Mouse (Mus musculus) spleen, adult 2 months (tissue): ENCODE measurements around the gene Snurf. TPM values are rescaled to one million over a fixed set of nuclear protein-coding genes. Genes with fewer than 3 reads are reported as not detected.

Experiments
- DNase-seq, 2 experiments: peaks; one replicate each; pipeline versions ENCODE4 v3.0.0 to v3.0.0-alpha.2; 2012 to 2021; ENCODE audit warnings: low spot score in 2 of 2, low read depth in 1 of 2
- H3K27ac ChIP-seq: fragments of 200-500 bp; 2 replicates; pipeline ENCODE4 v1.5.1; 2012; ENCODE audit warnings: low read length, inconsistent platforms; ENCODE audit not compliant: insufficient read depth
- H3K27me3 ChIP-seq: fragments of 200-500 bp; 2 replicates; pipeline ENCODE4 v1.6.1; 2012; ENCODE audit warnings: mild to moderate bottlenecking, moderate library complexity, low read length, inconsistent platforms; ENCODE audit not compliant: control insufficient read depth, insufficient read depth
- H3K36me3 ChIP-seq: fragments of 200-500 bp; 2 replicates; pipeline ENCODE4 v1.6.1; 2012; ENCODE audit warnings: mild to moderate bottlenecking, low read length, inconsistent platforms; ENCODE audit not compliant: control insufficient read depth, insufficient read depth
- H3K4me1 ChIP-seq: fragments of 200-500 bp; 2 replicates; pipeline ENCODE4 v1.6.1; 2011; ENCODE audit warnings: inconsistent platforms; ENCODE audit not compliant: control insufficient read depth, insufficient read depth, insufficient read length
- H3K4me3 ChIP-seq: fragments of 200-500 bp; 2 replicates; pipeline ENCODE4 v1.5.1; 2011; ENCODE audit warnings: mild to moderate bottlenecking, inconsistent platforms; ENCODE audit not compliant: insufficient read depth, insufficient read length; ENCODE audit errors: extremely low read depth
- CTCF ChIP-seq: fragments of 200-500 bp; IDR thresholded peaks from 2 replicates; pipeline ENCODE4 v1.5.1; 2011; ENCODE audit warnings: mild to moderate bottlenecking, inconsistent platforms; ENCODE audit not compliant: insufficient read depth, insufficient read length, insufficient replicate concordance; ENCODE audit errors: extremely low read depth
- POLR2A ChIP-seq: fragments of 200-500 bp; IDR thresholded peaks from 2 replicates; pipeline ENCODE4 v1.6.1; 2011; ENCODE audit warnings: low read depth, low read length, inconsistent platforms
- WGBS: fragments of 180-500 bp; shearing (Covaris S2); methylation state at CpG from one replicate; pipeline ENCODE4 v1.1.7; 2018; 5-methylcytosine and 5-hydroxymethylcytosine counted together
- polyA plus RNA-seq: library from polyadenylated mRNA; depleted of rRNA; stranded (reverse); fragments of >200 nt; gene quantifications from 2 replicates; pipeline ENCODE4 v1.2.3, GENCODE M21; 2012; rRNA removed

Snurf gene
- polyA plus RNA-seq, result not detected in 2 replicates

DNA sequence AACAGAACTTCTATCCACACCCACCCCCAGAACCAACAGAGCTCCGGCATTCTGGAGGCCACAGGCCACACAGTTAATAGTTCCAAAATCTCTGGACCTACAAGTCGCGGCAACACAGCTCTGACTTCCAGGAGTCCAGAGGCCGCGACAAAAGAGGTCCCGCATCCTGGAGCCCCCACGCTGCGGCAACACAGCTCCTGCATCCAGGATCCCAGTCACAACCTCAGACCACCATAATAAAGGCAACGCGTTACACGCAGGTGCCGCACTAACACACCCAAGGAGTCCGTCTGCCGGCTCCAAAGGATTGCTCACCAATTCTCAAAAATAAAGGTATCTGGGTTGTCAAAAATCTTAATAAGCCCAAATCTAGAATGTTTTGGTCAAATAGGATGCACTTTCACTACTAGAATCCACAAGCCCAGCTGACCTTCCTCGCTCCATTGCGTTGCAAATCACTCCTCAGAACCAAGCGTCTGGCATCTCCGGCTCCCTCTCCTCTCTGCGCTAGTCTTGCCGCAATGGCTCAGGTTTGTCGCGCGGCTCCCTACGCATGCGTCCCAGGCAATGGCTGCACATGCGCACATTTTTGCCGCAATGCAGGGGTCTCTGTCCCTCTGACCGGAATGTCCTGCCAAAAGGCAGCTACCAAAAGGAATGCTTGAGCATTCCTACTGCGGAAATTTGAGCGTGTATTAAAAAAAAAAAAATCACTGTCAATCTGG, at the start of gene Snurf, which contains the start of gene Gm38393:
Gene Snurf, minus strand, starts transcription at position 444 of the 725 bp plus-strand sequence.
Gene Gm38393, minus strand, starts transcription at position 459 of the 725 bp plus-strand sequence.
- Histone ChIP-seq H3K4me1 (no peaks in the 10 kb centered on the region), H3K27ac (no peak within 1 kb of the TSS), H3K4me3 (peak within 1 kb of the TSS; percentile 30), H3K36me3 (no peaks in the 10 kb centered on the region), H3K27me3 (no peaks in the 10 kb centered on the region)
- no peak for TF ChIP-seq POLR2A
- no peak for TF ChIP-seq CTCF
- WGBS, result 54% methylated on average over 30 of the region's 30 CpGs
- DNase-seq, result peak in 1 of 2 experiments; percentile 4

DNA sequence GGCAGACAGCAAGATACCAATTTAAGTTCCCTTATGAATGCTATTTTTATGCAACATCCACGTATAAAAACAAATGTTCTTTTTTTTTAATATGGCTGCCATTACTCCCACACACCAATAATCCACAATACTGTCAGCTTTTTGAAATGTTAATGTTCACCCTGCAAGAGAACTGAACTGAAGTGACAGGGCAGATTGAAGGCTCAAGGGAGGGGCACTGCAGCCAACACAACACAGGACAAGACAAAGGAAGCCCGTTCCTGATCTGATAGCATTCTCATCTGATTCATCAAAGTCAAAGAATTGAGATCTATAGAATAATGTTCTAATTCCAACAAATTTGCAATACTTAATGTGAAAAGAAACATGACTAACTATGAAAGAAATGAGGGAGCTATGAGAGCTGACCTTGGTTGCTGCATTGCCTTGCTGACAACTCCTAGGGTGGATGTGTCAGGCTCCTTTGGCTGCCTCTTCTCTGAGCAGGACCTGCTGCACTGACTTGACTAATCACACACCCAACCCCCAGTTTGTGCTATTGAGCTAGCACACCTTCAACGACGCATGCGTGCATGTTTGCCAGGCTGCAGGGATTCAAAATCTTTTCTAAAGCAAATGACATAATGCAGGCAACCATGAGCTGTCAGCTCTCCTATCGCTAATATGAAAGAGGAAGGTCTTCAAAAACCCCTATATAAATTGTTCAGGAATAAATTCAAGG, 42.8 kb upstream of the Snurf start:
- WGBS, result 77% methylated on average over 6 of the region's 6 CpGs
- no peaks in the 10 kb centered on the region for H3K27me3 ChIP-seq
- H3K4me3 ChIP-seq, result no peak overlapping the region
- no peak overlapping the region for H3K27ac ChIP-seq
- no peak for TF ChIP-seq CTCF
- TF ChIP-seq POLR2A, result no peak
- no peaks in the 10 kb centered on the region for H3K36me3 ChIP-seq
- no peaks in the 10 kb centered on the region for H3K4me1 ChIP-seq
- no peak for DNase-seq

DNA sequence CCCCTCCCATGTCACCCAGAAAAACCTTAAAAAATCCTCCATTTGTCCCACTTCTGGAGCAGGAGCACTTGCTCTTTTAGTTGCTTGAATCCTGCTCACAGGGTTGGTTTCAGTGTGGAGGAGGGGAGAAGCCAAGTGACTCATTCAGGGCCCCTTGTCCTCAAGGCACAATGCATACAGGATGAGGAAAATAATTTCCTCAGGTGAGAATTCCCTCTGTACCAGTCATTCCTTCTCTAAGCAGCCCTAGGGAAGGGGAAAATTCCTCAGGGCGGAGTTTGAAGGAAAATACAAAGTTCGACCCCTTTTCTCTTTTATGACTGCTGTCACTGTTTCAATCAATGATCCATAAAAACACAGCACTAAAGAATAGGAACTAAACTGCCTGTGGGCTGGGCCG, 8.3 kb upstream of the Snurf start:
- Histone ChIP-seq H3K4me3 (no peak overlapping the region), H3K4me1 (no peaks in the 10 kb centered on the region), H3K36me3 (no peaks in the 10 kb centered on the region), H3K27me3 (no peaks in the 10 kb centered on the region), H3K27ac (no peak overlapping the region)
- no peak for DNase-seq
- WGBS, result 64% methylated on average over 3 of the region's 3 CpGs
- TF ChIP-seq CTCF, result no peak
- no peak for TF ChIP-seq POLR2A

GRCm38 (mm10) chr7:60007727-60008360, 3.0 kb upstream of the Snurf start:
- H3K4me1 ChIP-seq, result no peaks in the 10 kb centered on the region
- H3K27ac ChIP-seq, result no peak overlapping the region
- no peak for DNase-seq
- TF ChIP-seq POLR2A, result no peak
- no peaks in the 10 kb centered on the region for H3K27me3 ChIP-seq
- H3K36me3 ChIP-seq, result no peaks in the 10 kb centered on the region
- no peak overlapping the region for H3K4me3 ChIP-seq
- 49% methylated on average over 3 of the region's 3 CpGs for whole genome bisulfite sequencing

DNA sequence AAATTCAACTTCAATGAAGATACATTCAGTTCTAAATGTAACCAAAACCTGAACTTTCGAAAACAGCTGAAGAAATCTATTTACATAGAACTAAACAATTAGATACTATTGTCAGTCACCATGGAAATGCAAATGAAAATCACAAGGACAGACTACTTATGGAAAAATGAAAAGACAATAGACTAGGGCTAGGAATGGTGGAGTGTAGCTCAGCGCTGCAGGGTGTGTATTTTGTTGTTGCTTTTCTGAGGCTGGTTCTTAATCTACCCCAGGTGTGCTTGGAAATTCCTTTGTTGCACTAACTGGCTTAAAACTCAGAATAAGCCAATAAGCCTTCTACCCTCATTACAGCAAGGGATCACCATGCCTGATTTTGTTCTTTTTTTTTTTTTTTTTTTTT, 1.4 kb upstream of the Snurf start:
- no peak overlapping the region for H3K27ac ChIP-seq
- no peak overlapping the region for H3K4me3 ChIP-seq
- H3K36me3 ChIP-seq, result no peaks in the 10 kb centered on the region
- H3K27me3 ChIP-seq, result no peaks in the 10 kb centered on the region
- no peak for TF ChIP-seq POLR2A
- TF ChIP-seq CTCF, result no peak
- no peaks in the 10 kb centered on the region for H3K4me1 ChIP-seq
- WGBS, result 61% methylated on average over 2 of the region's 2 CpGs
- no peak for DNase-seq

DNA sequence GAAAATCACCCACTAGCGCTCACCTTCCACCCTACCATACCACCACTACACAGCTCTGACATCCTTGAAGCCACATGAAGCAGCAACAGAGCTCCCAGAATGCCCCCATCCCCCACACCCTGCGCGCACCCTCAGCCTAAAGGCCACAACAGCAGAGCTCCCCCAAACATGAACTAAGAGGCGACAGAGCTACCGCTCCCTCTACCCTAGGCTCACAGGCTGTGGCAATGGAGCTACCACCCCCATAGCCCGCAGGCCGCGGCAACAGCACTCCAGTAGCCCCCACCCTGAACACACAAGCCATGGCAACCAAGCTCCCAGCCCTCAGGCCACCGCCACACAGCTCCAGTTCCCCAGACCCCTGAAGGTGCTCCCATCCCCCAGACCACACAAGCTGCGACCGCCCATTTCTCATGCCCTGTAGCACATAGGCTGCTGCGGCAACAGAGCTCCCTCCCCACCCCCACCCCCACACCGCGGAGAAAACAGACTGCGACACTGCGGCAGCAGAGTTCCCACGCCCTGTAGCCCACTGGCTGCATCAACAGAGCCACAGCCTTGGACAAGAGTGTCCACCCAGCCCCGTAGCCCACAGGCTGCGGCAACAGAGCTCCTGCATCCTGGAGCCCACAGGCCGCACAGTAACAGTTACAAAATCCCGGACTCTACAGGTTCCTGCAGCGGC, 786 bp downstream of the Snurf start:
- H3K27ac ChIP-seq, result no peak overlapping the region
- H3K27me3 ChIP-seq, result no peaks in the 10 kb centered on the region
- TF ChIP-seq CTCF (no peak), POLR2A (no peak)
- H3K4me3 ChIP-seq, result peak overlapping the region; percentile 30
- no peaks in the 10 kb centered on the region for H3K36me3 ChIP-seq
- 54% methylated on average over 22 of the region's 22 CpGs for WGBS
- H3K4me1 ChIP-seq, result no peaks in the 10 kb centered on the region
- no peak for DNase-seq
